Mouse (Mus musculus): ENCODE results near the gene Pagr1a.

DNA sequence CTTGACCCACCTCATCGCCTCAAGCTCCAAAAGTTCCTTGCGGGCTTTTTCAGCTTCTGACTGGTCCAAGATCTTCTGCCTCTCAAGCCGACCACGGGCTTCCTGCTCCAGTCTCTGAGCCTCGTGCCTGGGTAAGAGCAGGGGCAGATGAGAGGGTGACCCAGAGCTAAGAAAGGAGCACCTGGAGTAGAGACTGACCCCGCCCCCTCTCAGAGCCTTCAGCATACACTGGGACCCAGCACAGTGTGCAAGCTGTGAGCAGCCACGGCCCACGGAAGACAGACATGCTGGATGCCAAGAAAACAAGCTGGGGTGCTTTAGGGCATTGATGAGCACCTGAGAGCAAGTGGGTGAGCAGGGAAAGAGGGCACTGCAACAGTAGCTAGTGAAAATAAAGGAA is 28.3 kb downstream of the Pagr1a start:
- no peak for TF ChIP-seq ZC3H11A (IDR thresholded peaks at IDR 0.05; ENCODE audit: borderline replicate concordance, low read depth, low read length)
- no peak for TF ChIP-seq MAFK (IDR thresholded peaks at IDR 0.05; ENCODE audit: insufficient read depth, low read depth, low read length)

Measured in ES-E14 (cell line).